Mouse (Mus musculus) heart, adult 2 months (tissue): ENCODE results near the gene Atp6v0c.

Experiments used
- EP300 ChIP-seq: fragments of 200-500 bp; IDR thresholded peaks from 2 replicates; pipeline ENCODE4 v1.6.1; 2011; ENCODE audit warnings: low read depth, low read length, control low read depth; ENCODE audit not compliant: insufficient read depth
- POLR2A ChIP-seq: fragments of 200-500 bp; IDR thresholded peaks from 2 replicates; pipeline ENCODE4 v1.6.1; 2011; ENCODE audit warnings: mild to moderate bottlenecking, low read depth, low read length, control low read depth; ENCODE audit not compliant: insufficient read depth

DNA sequence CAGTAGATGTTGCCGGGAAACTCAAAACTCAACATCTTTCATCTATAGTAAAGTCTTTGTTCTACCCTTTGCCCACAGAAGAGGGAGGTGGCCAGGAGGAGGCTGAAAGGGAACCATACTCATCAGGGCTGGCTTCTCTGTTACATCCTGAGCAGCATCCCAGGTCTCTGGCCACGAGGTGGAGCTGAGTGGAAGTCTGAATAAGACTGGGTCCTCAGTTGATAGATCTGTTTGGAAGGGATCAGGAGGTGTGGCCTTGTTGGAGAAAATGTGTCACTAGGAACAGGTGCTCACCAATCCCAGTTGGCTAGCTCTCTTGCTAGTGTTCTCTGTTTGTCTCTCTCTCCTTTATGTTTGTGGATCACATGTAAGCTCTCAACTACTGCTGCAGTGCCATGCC is 25.8 kb upstream of the Atp6v0c start:
- TF ChIP-seq EP300 (no peak), POLR2A (no peak)
